Mouse (Mus musculus) ES-E14 (cell line): Measurements from ENCODE around the gene Tfpt. TPM values are rescaled to one million over a fixed set of nuclear protein-coding genes. Genes with fewer than 3 reads are reported as not detected.
A peak's percentile ranks its signal among the peaks of the same experiment; 100 is the strongest.

Experiments
- DNase-seq: peaks from one replicate; pipeline ENCODE4 v3.0.0-alpha.2; 2013; ENCODE audit warnings: low read depth, low spot score
- H3K27ac ChIP-seq: 2 replicates; pipeline ENCODE4 v1.5.1; 2012; ENCODE audit warnings: low read depth, mild to moderate bottlenecking, low read length, moderate library complexity, mixed read lengths; ENCODE audit not compliant: poor library complexity, insufficient read depth, severe bottlenecking
- H3K36me3 ChIP-seq: 2 replicates; pipeline ENCODE4 v1.6.1; 2012; ENCODE audit warnings: mild to moderate bottlenecking, low read length, moderate library complexity, mixed read lengths; ENCODE audit not compliant: control insufficient read depth, poor library complexity, insufficient read depth, severe bottlenecking
- H3K4me1 ChIP-seq, 2 experiments: fragments of 150-350 bp in 1 of 2; sonication (generic) in 1 of 2; 2 replicates each; pipeline ENCODE4 v1.6.1; 2012; ENCODE audit warnings: low read length in 2 of 2, mild to moderate bottlenecking in 1 of 2, mixed read lengths in 1 of 2; ENCODE audit not compliant: control insufficient read depth in 2 of 2, insufficient read depth in 2 of 2, poor library complexity in 1 of 2
- H3K4me3 ChIP-seq, 2 experiments: fragments of 150-350 bp in 1 of 2; sonication (generic) in 1 of 2; 2 replicates each; pipeline ENCODE4 v1.5.1; 2012; ENCODE audit warnings: low read length in 2 of 2, low read depth in 1 of 2, mild to moderate bottlenecking in 1 of 2, mixed read lengths in 1 of 2; ENCODE audit not compliant: insufficient read depth in 1 of 2, poor library complexity in 1 of 2, severe bottlenecking in 1 of 2
- H3K9ac ChIP-seq: 2 replicates; pipeline ENCODE4 v1.6.1; 2012; ENCODE audit warnings: low read depth, mild to moderate bottlenecking, low read length, mixed read lengths; ENCODE audit not compliant: poor library complexity, insufficient read depth, severe bottlenecking
- H3K9me3 ChIP-seq: fragments of 150-350 bp; sonication (generic); 2 replicates; pipeline ENCODE4 v1.6.1; 2012; ENCODE audit warnings: low read depth, mild to moderate bottlenecking, low read length; ENCODE audit not compliant: control insufficient read depth, insufficient read depth
- CHD2 ChIP-seq: IDR thresholded peaks from 2 replicates; pipeline ENCODE4 v1.6.1; 2014; ENCODE audit warnings: mild to moderate bottlenecking, low read depth, low read length, inconsistent platforms
- HCFC1 ChIP-seq: IDR thresholded peaks from 2 replicates; pipeline ENCODE4 v1.6.1; 2012; ENCODE audit warnings: low read length, inconsistent platforms, borderline replicate concordance; ENCODE audit not compliant: insufficient read depth
- MAFK ChIP-seq: IDR thresholded peaks from 2 replicates; pipeline ENCODE4 v1.6.1; 2014; ENCODE audit warnings: mild to moderate bottlenecking, low read depth, low read length, inconsistent platforms; ENCODE audit not compliant: insufficient read depth
- ZC3H11A ChIP-seq: IDR thresholded peaks from 2 replicates; pipeline ENCODE4 v1.6.1; 2012; ENCODE audit warnings: low read depth, mild to moderate bottlenecking, inconsistent platforms, low read length, borderline replicate concordance
- ZNF384 ChIP-seq: IDR thresholded peaks from 2 replicates; pipeline ENCODE4 v1.6.1; 2012; ENCODE audit warnings: low read depth, low read length, inconsistent platforms
- in situ Hi-C, 2 experiments: fragments of 600-800 bp; cut with MboI; formaldehyde crosslinking; loops; one replicate each; pipeline ENCODE4 v1.15.1; 2025; ENCODE audit warnings: low sequenced_read_pairs in 2 of 2, inconsistent platforms in 1 of 2; ENCODE audit not compliant: unreplicated experiment in 2 of 2
- total RNA-seq: library from RNA; depleted of rRNA; stranded (reverse); fragments of 300-350 nt; gene quantifications from 2 replicates; pipeline ENCODE4 v1.2.3, GENCODE M21; 2012

Tfpt gene
- total RNA-seq, 1 experiment = 29.1 TPM

DNA sequence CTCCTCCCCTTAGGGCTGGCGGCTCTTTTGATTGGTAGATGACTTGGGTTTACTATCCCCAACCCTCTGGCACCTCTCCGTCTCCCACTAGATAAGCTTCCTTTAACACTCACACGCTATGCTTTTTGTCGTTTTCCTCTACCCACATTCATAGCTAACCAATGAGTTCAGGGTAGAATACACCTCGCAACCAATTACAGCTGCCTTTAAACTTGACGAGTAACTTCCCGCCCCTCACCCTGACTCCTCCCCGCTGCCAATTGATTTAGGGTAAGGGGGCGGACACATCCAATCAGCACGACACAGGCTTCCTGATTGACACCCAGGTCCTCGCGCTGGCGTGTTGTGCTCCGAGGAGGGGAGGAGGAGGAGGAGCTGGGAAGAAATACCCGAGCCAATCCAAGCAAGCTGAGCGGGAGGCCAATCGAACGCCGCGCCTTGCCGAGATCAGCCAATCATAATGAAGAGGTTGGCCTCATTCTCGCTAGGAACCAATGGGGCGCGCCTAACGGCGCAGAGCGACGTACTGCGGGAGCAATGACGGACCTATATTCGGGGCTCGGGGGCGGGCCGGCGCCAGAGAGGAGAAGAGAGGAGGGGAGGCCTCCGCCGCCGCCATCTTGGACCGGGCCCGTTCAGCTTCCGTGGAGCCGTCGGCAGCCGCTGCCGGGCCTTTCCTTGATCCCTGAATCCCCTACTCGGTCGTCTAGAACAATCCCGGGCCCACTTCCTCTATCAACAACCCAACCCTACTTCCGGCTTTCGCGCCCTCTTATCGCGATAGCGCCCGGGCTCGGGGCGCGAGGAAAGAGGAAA is 15.2 kb upstream of the Tfpt start, which contains the start of gene Cnot3:
Gene Cnot3, plus strand, starts transcription at position 597 of the 816 bp plus-strand sequence.
- TF ChIP-seq CHD2 (peak; percentile 96), ZC3H11A (no peak), HCFC1 (peak; percentile 55; the same call in 1 of the 2 replicates)
- H3K4me3 ChIP-seq = peak within 1 kb of the TSS; percentile 90 to 93
- in situ Hi-C loops = no loop called here
- no peaks in the 10 kb centered on the region for H3K9me3 ChIP-seq
- peaks cover 27% of the 10 kb centered on the region for H3K36me3 ChIP-seq
- H3K27ac ChIP-seq = peak within 1 kb of the TSS; percentile 92
- H3K4me1 ChIP-seq = peaks cover 2 to 14% of the 10 kb centered on the region in 2 experiments; a peak in 2 of 4 replicates
- peak within 1 kb of the TSS; percentile 98 for H3K9ac ChIP-seq
- peak; percentile 99 for DNase-seq

DNA sequence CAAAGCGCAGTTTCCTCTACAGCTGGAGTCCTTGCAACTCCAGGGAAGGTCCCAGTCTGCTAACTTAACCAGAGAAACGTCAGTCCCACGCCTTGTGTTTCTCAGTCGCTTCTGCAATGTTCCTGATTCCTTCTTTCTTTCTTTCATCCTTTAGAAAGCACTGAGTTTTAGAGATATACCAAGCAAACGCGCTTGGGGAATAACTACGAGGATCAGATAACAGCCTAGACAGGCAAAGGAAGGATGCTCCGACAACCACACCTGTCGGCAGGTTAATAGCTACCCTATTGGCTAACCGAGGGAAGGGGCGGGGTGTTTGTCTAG is 14.6 kb upstream of the Tfpt start:
- Histone ChIP-seq H3K4me1 (peaks cover 2 to 14% of the 10 kb centered on the region in 2 experiments; a peak in 2 of 4 replicates), H3K9me3 (no peaks in the 10 kb centered on the region), H3K36me3 (peaks cover 32% of the 10 kb centered on the region), H3K27ac (no peak overlapping the region), H3K9ac (peak overlapping the region; percentile 55), H3K4me3 (peak overlapping the region; percentile 80 to 91)
- TF ChIP-seq HCFC1 (no peak), CHD2 (no peak), ZC3H11A (no peak), MAFK (no peak), ZNF384 (no peak)
- no peak for DNase-seq
- in situ Hi-C loops = no loop called here

DNA sequence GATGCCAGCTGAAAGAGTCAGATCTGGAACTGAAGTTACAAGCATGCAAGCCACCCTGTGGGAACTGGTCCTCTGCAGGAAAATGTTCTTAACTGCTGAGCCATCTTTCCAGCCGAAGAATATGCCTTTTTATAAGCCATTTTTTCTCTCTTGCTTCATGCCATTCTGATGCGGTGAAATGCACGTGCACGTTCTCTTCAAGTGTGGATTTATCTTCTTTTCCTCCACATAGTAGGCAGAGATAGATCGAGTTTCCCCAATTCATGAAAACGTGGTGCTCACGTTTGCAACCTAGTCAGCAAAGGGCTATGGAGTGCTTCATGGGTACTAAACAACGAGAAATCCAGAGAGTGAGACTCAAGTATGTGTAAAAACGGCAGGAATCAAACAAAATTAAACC is 14.1 kb upstream of the Tfpt start:
- no peaks in the 10 kb centered on the region for H3K9me3 ChIP-seq
- peaks cover 2 to 14% of the 10 kb centered on the region in 2 experiments; a peak in 2 of 4 replicates for H3K4me1 ChIP-seq
- no peak overlapping the region for H3K27ac ChIP-seq
- DNase-seq = no peak
- peaks cover 36% of the 10 kb centered on the region for H3K36me3 ChIP-seq
- in situ Hi-C loops = no loop called here
- peak overlapping the region; percentile 55; the same call in 1 of the 2 replicates for H3K9ac ChIP-seq
- peak overlapping the region; percentile 80 to 91 for H3K4me3 ChIP-seq
- TF ChIP-seq ZC3H11A (no peak), ZNF384 (no peak), CHD2 (no peak), MAFK (no peak), HCFC1 (no peak)

DNA sequence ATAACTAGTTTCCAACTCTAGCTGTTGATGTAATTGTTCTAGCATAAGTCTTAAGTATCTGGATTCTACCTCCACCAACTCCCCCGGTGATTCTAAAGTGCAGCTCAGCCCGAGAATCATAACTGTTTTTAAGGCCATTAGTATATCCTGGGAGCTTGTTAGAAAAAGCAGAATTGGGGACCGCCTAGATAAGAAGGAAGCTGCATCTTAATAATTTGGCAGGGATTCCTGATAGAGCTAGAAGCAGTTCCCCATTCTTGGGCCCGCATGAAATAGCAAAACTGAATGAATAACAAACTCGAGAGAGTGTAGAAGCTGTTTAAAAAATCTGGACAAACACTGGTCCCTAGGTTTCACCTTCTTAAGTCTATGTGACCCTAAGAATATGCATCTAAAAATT is 13.7 kb upstream of the Tfpt start:
- no peak overlapping the region for H3K4me3 ChIP-seq

More for the DNA sequence above, 13.7 kb upstream of the Tfpt start:
- no peak overlapping the region for H3K9ac ChIP-seq
- H3K27ac ChIP-seq = no peak overlapping the region
- no peaks in the 10 kb centered on the region for H3K9me3 ChIP-seq
- in situ Hi-C loops = no loop called here
- H3K4me1 ChIP-seq = peaks cover 2 to 14% of the 10 kb centered on the region in 2 experiments; a peak in 2 of 4 replicates
- DNase-seq = no peak
- no peak for TF ChIP-seq CHD2
- no peak for TF ChIP-seq HCFC1
- no peak for TF ChIP-seq ZC3H11A
- no peak for TF ChIP-seq ZNF384
- no peak for TF ChIP-seq MAFK
- peaks cover 40% of the 10 kb centered on the region for H3K36me3 ChIP-seq
